Mouse (Mus musculus) C2C12 (cell line): ENCODE measurements around the gene Optc. TPM values are rescaled to one million over a fixed set of nuclear protein-coding genes. Genes with fewer than 3 reads are reported as not detected.

ENCODE experiments used
- H3K27me3 ChIP-seq: one replicate; pipeline ENCODE4 v1.6.1; 2011; ENCODE audit not compliant: control insufficient read depth, insufficient read depth, insufficient read length
- H3K36me3 ChIP-seq: one replicate; pipeline ENCODE4 v1.6.1; 2011; ENCODE audit not compliant: control insufficient read depth, insufficient read depth
- H3K4me3 ChIP-seq: one replicate; pipeline ENCODE4 v1.5.1; 2011; ENCODE audit warnings: mild to moderate bottlenecking, control low read depth; ENCODE audit not compliant: poor library complexity, insufficient read depth, severe bottlenecking
- H3K79me2 ChIP-seq: one replicate; pipeline ENCODE4 v1.6.1; 2011; ENCODE audit not compliant: control insufficient read depth, insufficient read depth
- H3K79me3 ChIP-seq: one replicate; pipeline ENCODE4 v1.6.1; 2011; ENCODE audit warnings: low read depth, control low read depth
- H3ac ChIP-seq: one replicate; pipeline ENCODE3; 2011; ENCODE audit warnings: low read depth; ENCODE audit not compliant: control insufficient read depth, insufficient read length
- CEBPB ChIP-seq: IDR thresholded peaks from one replicate; pipeline ENCODE4 v1.6.1; 2011; ENCODE audit warnings: low read depth, mild to moderate bottlenecking, control low read depth, moderate library complexity
- CTCF ChIP-seq: IDR thresholded peaks from one replicate; pipeline ENCODE4 v1.5.1; 2011; ENCODE audit not compliant: control insufficient read depth, insufficient read depth, insufficient read length
- FOSL1 ChIP-seq: IDR thresholded peaks from one replicate; pipeline ENCODE4 v1.8.0; 2011; ENCODE audit warnings: mild to moderate bottlenecking, low read length; ENCODE audit not compliant: poor library complexity, insufficient read depth, severe bottlenecking
- MAX ChIP-seq: IDR thresholded peaks from one replicate; pipeline ENCODE4 v1.6.1; 2011; ENCODE audit warnings: mild to moderate bottlenecking, control low read depth
- MYOD1 ChIP-seq: IDR thresholded peaks from one replicate; pipeline ENCODE4 v1.6.1; 2011; ENCODE audit warnings: low read depth; ENCODE audit not compliant: control insufficient read depth, insufficient read length
- MYOG ChIP-seq: IDR thresholded peaks from one replicate; pipeline ENCODE4 v1.6.1; 2011; ENCODE audit not compliant: control insufficient read depth, insufficient read length; ENCODE audit errors: extremely low read depth
- USF1 ChIP-seq: IDR thresholded peaks from one replicate; pipeline ENCODE4 v1.6.1; 2011; ENCODE audit warnings: low read depth, mild to moderate bottlenecking, control low read depth, moderate library complexity
- polyA plus RNA-seq: library from polyadenylated mRNA; unstranded; fragments of >200 nt; fragmentation: generic; extraction: Trizol; gene quantifications from one replicate; pipeline ENCODE4 v1.2.1, GENCODE M21; 2012; ENCODE audit warnings: missing spikeins

Optc gene
- polyA plus RNA-seq, 1 experiment, result 0.27 TPM

- H3K36me3 ChIP-seq, result no peaks in the 10 kb centered on the region
- no peaks in the 10 kb centered on the region for H3K79me2 ChIP-seq
- no peak overlapping the region for H3K4me3 ChIP-seq
- H3K79me3 ChIP-seq, result no peaks in the 10 kb centered on the region
- H3ac ChIP-seq, result no peak overlapping the region
- no peaks in the 10 kb centered on the region for H3K27me3 ChIP-seq
- TF ChIP-seq MAX, result no peak
- no peak for TF ChIP-seq CEBPB
- TF ChIP-seq USF1, result no peak
- no peak for TF ChIP-seq FOSL1
- TF ChIP-seq MYOD1, result no peak
- no peak for TF ChIP-seq MYOG
- TF ChIP-seq CTCF, result no peak
Observed at GRCm38 (mm10) chr1:133859257-133859656, 48.5 kb downstream of the Optc start.

- H3ac ChIP-seq, result no peak overlapping the region
- no peaks in the 10 kb centered on the region for H3K27me3 ChIP-seq
- no peaks in the 10 kb centered on the region for H3K79me2 ChIP-seq
- H3K36me3 ChIP-seq, result no peaks in the 10 kb centered on the region
- no peak overlapping the region for H3K4me3 ChIP-seq
- TF ChIP-seq CEBPB, result no peak
- no peak for TF ChIP-seq USF1
- no peak for TF ChIP-seq MAX
- no peak for TF ChIP-seq MYOG
- H3K79me3 ChIP-seq, result no peaks in the 10 kb centered on the region
Observed at GRCm38 (mm10) chr1:133857781-133858180, 50.0 kb downstream of the Optc start.

- TF ChIP-seq CTCF (no peak), MYOD1 (no peak), USF1 (no peak), MYOG (no peak), FOSL1 (no peak), MAX (no peak), CEBPB (no peak)
- no peaks in the 10 kb centered on the region for H3K27me3 ChIP-seq
- no peak overlapping the region for H3ac ChIP-seq
- no peaks in the 10 kb centered on the region for H3K79me3 ChIP-seq
- no peaks in the 10 kb centered on the region for H3K36me3 ChIP-seq
- no peaks in the 10 kb centered on the region for H3K79me2 ChIP-seq
- H3K4me3 ChIP-seq, result no peak overlapping the region
Observed at GRCm38 (mm10) chr1:133857171-133857570, 50.6 kb downstream of the Optc start.

- no peaks in the 10 kb centered on the region for H3K79me2 ChIP-seq
- no peaks in the 10 kb centered on the region for H3K79me3 ChIP-seq
- H3K4me3 ChIP-seq, result no peak overlapping the region
- H3K27me3 ChIP-seq, result no peaks in the 10 kb centered on the region
- TF ChIP-seq MYOD1 (no peak), USF1 (no peak), MAX (no peak), CTCF (no peak), MYOG (no peak), FOSL1 (no peak), CEBPB (no peak)
- no peak overlapping the region for H3ac ChIP-seq
- no peaks in the 10 kb centered on the region for H3K36me3 ChIP-seq
Observed at GRCm38 (mm10) chr1:133856655-133857054, 51.1 kb downstream of the Optc start.

GRCm38 (mm10) chr1:133856133-133856541 is 51.7 kb downstream of the Optc start:
- no peaks in the 10 kb centered on the region for H3K36me3 ChIP-seq
- H3K27me3 ChIP-seq, result no peaks in the 10 kb centered on the region
- H3K79me3 ChIP-seq, result no peaks in the 10 kb centered on the region
- no peak overlapping the region for H3ac ChIP-seq
- TF ChIP-seq MAX, result no peak
- TF ChIP-seq MYOD1, result peak; percentile 45
- no peak overlapping the region for H3K4me3 ChIP-seq
- no peaks in the 10 kb centered on the region for H3K79me2 ChIP-seq

- H3K27me3 ChIP-seq, result no peaks in the 10 kb centered on the region
- no peak overlapping the region for H3K4me3 ChIP-seq
- no peak overlapping the region for H3ac ChIP-seq
- no peaks in the 10 kb centered on the region for H3K79me2 ChIP-seq
- no peak for TF ChIP-seq CEBPB
- TF ChIP-seq FOSL1, result no peak
- no peak for TF ChIP-seq MYOG
- TF ChIP-seq MYOD1, result no peak
- TF ChIP-seq USF1, result no peak
- no peak for TF ChIP-seq MAX
- TF ChIP-seq CTCF, result no peak
- H3K79me3 ChIP-seq, result no peaks in the 10 kb centered on the region
- H3K36me3 ChIP-seq, result no peaks in the 10 kb centered on the region
Observed at GRCm38 (mm10) chr1:133855274-133856017, 52.4 kb downstream of the Optc start.
